Mouse (Mus musculus): ENCODE results near the gene Scn1b. TPM values are rescaled to one million over a fixed set of nuclear protein-coding genes. Genes with fewer than 3 reads are reported as not detected.

Scn1b gene
- polyA plus RNA-seq, 1 experiment from 2014 or later, result 2.7 TPM

- Histone ChIP-seq H3K36me3 (ENCODE audit: control insufficient read depth, insufficient read depth) (no peaks in the 10 kb centered on the region), H3K4me2 (replicated peaks; ENCODE audit: low read depth) (no peak overlapping the region), H3K27ac (ENCODE audit: low read depth, low read length) (no peak overlapping the region), H3K27me3 (replicated peaks; ENCODE audit: control insufficient read depth, insufficient read depth, low read length) (no peaks in the 10 kb centered on the region), H3K4me1 (replicated peaks; ENCODE audit: control insufficient read depth, insufficient read depth, low read length) (no peaks in the 10 kb centered on the region), H3K4me3 (ENCODE audit: low read depth, low read length) (no peak overlapping the region), H3K9me3 (ENCODE audit: control insufficient read depth) (no peaks in the 10 kb centered on the region), H3K9ac (ENCODE audit: low read depth, low read length) (no peak overlapping the region)
- no peak for ATAC-seq
- no peak for TF ChIP-seq CTCF (IDR thresholded peaks at IDR 0.05; ENCODE audit: low read depth)
- 86% methylated on average over 11 of the region's 11 CpGs for WGBS
Measured at GRCm38 (mm10) chr7:31107781-31108180, 19.0 kb downstream of the Scn1b start.

- H3K27me3 ChIP-seq (replicated peaks; ENCODE audit: control insufficient read depth, insufficient read depth, low read length), result no peaks in the 10 kb centered on the region
- H3K4me3 ChIP-seq (ENCODE audit: low read depth, low read length), result no peak overlapping the region
- H3K36me3 ChIP-seq (ENCODE audit: control insufficient read depth, insufficient read depth), result no peaks in the 10 kb centered on the region
- no peaks in the 10 kb centered on the region for H3K9me3 ChIP-seq (ENCODE audit: control insufficient read depth)
- 67% methylated on average over 3 of the region's 3 CpGs for WGBS
- H3K27ac ChIP-seq (ENCODE audit: low read depth, low read length), result no peak overlapping the region
- no peak overlapping the region for H3K9ac ChIP-seq (ENCODE audit: low read depth, low read length)
- no peak overlapping the region for H3K4me2 ChIP-seq (replicated peaks; ENCODE audit: low read depth)
- TF ChIP-seq CTCF (IDR thresholded peaks at IDR 0.05; ENCODE audit: low read depth), result no peak
- no peak for ATAC-seq
- no peaks in the 10 kb centered on the region for H3K4me1 ChIP-seq (replicated peaks; ENCODE audit: control insufficient read depth, insufficient read depth, low read length)
Measured at GRCm38 (mm10) chr7:31106166-31106565, 20.6 kb downstream of the Scn1b start.

- no peaks in the 10 kb centered on the region for H3K4me1 ChIP-seq (replicated peaks; ENCODE audit: control insufficient read depth, insufficient read depth, low read length)
- H3K9ac ChIP-seq (ENCODE audit: low read depth, low read length), result no peak overlapping the region
- H3K27ac ChIP-seq (ENCODE audit: low read depth, low read length), result no peak overlapping the region
- no peak for ATAC-seq
- no peaks in the 10 kb centered on the region for H3K27me3 ChIP-seq (replicated peaks; ENCODE audit: control insufficient read depth, insufficient read depth, low read length)
- H3K4me3 ChIP-seq (ENCODE audit: low read depth, low read length), result no peak overlapping the region
- no peaks in the 10 kb centered on the region for H3K9me3 ChIP-seq (ENCODE audit: control insufficient read depth)
- H3K36me3 ChIP-seq (ENCODE audit: control insufficient read depth, insufficient read depth), result no peaks in the 10 kb centered on the region
- TF ChIP-seq CTCF (IDR thresholded peaks at IDR 0.05; ENCODE audit: low read depth), result peak; percentile 78
- 62% methylated on average over 15 of the region's 15 CpGs for WGBS
- no peak overlapping the region for H3K4me2 ChIP-seq (replicated peaks; ENCODE audit: low read depth)
Measured at GRCm38 (mm10) chr7:31105061-31105768, 21.6 kb downstream of the Scn1b start.

GRCm38 (mm10) chr7:31100786-31101185 is 26.0 kb downstream of the Scn1b start:
- no peaks in the 10 kb centered on the region for H3K36me3 ChIP-seq (ENCODE audit: control insufficient read depth, insufficient read depth)
- no peaks in the 10 kb centered on the region for H3K9me3 ChIP-seq (ENCODE audit: control insufficient read depth)
- no peak overlapping the region for H3K9ac ChIP-seq (ENCODE audit: low read depth, low read length)
- H3K27me3 ChIP-seq (replicated peaks; ENCODE audit: control insufficient read depth, insufficient read depth, low read length), result no peaks in the 10 kb centered on the region
- no peak overlapping the region for H3K4me3 ChIP-seq (ENCODE audit: low read depth, low read length)
- no peak overlapping the region for H3K27ac ChIP-seq (ENCODE audit: low read depth, low read length)
- 66% methylated on average over 14 of the region's 14 CpGs for WGBS
- no peaks in the 10 kb centered on the region for H3K4me1 ChIP-seq (replicated peaks; ENCODE audit: control insufficient read depth, insufficient read depth, low read length)
- ATAC-seq, result no peak
- H3K4me2 ChIP-seq (replicated peaks; ENCODE audit: low read depth), result no peak overlapping the region
- TF ChIP-seq CTCF (IDR thresholded peaks at IDR 0.05; ENCODE audit: low read depth), result no peak

GRCm38 (mm10) chr7:31099612-31099982 is 27.2 kb downstream of the Scn1b start:
- TF ChIP-seq CTCF (IDR thresholded peaks at IDR 0.05; ENCODE audit: low read depth), result peak; percentile 27; the same call in 1 of the 2 replicates
- no peak overlapping the region for H3K9ac ChIP-seq (ENCODE audit: low read depth, low read length)
- 84% methylated on average over 6 of the region's 6 CpGs for WGBS

GRCm38 (mm10) chr7:31098697-31099611 is 27.8 kb downstream of the Scn1b start:
- 75% methylated on average over 22 of the region's 22 CpGs for WGBS
- peak; percentile 39 for TF ChIP-seq CTCF (IDR thresholded peaks at IDR 0.05; ENCODE audit: low read depth)
- Histone ChIP-seq H3K4me1 (replicated peaks; ENCODE audit: control insufficient read depth, insufficient read depth, low read length) (no peaks in the 10 kb centered on the region), H3K9ac (ENCODE audit: low read depth, low read length) (no peak overlapping the region), H3K4me3 (ENCODE audit: low read depth, low read length) (no peak overlapping the region), H3K27me3 (replicated peaks; ENCODE audit: control insufficient read depth, insufficient read depth, low read length) (no peaks in the 10 kb centered on the region), H3K9me3 (ENCODE audit: control insufficient read depth) (no peaks in the 10 kb centered on the region), H3K4me2 (replicated peaks; ENCODE audit: low read depth) (no peak overlapping the region), H3K27ac (ENCODE audit: low read depth, low read length) (no peak overlapping the region), H3K36me3 (ENCODE audit: control insufficient read depth, insufficient read depth) (no peaks in the 10 kb centered on the region)
- ATAC-seq, result no peak

More at GRCm38 (mm10) chr7:31099612-31099982, 27.2 kb downstream of the Scn1b start:
- no peak overlapping the region for H3K4me2 ChIP-seq (replicated peaks; ENCODE audit: low read depth)
- H3K27ac ChIP-seq (ENCODE audit: low read depth, low read length), result no peak overlapping the region
- no peaks in the 10 kb centered on the region for H3K4me1 ChIP-seq (replicated peaks; ENCODE audit: control insufficient read depth, insufficient read depth, low read length)
- no peaks in the 10 kb centered on the region for H3K27me3 ChIP-seq (replicated peaks; ENCODE audit: control insufficient read depth, insufficient read depth, low read length)
- no peaks in the 10 kb centered on the region for H3K9me3 ChIP-seq (ENCODE audit: control insufficient read depth)
- no peak overlapping the region for H3K4me3 ChIP-seq (ENCODE audit: low read depth, low read length)
- no peaks in the 10 kb centered on the region for H3K36me3 ChIP-seq (ENCODE audit: control insufficient read depth, insufficient read depth)
- ATAC-seq, result no peak

Data from intestine, postnatal 0 days (tissue).